Mouse (Mus musculus): Measurements from ENCODE around the gene Aqp9.

- TF ChIP-seq CTCF (IDR thresholded peaks at IDR 0.05; ENCODE audit: borderline replicate concordance, control insufficient read depth, extremely low read depth, insufficient read depth, low read length, poor library complexity) = no peak
- no peak for TF ChIP-seq POLR2A (IDR thresholded peaks at IDR 0.05; ENCODE audit: control insufficient read depth, extremely low read depth, insufficient read depth, low read length, poor library complexity)
Observed at GRCm38 (mm10) chr9:71175686-71176085, 7.2 kb upstream of the Aqp9 start.

Data from thymus, adult 2 months (tissue).